Mouse (Mus musculus) lung, postnatal 0 days (tissue): ENCODE measurements around the gene Pnkd.

Experiments used
- CTCF ChIP-seq: IDR thresholded peaks from 2 replicates; pipeline ENCODE4 v1.5.1; 2016; ENCODE audit warnings: antibody characterized with exemption, mild to moderate bottlenecking
- EP300 ChIP-seq: IDR thresholded peaks from 2 replicates; pipeline ENCODE4 v1.6.1; 2016; ENCODE audit warnings: antibody characterized with exemption, mild to moderate bottlenecking, control low read depth

DNA sequence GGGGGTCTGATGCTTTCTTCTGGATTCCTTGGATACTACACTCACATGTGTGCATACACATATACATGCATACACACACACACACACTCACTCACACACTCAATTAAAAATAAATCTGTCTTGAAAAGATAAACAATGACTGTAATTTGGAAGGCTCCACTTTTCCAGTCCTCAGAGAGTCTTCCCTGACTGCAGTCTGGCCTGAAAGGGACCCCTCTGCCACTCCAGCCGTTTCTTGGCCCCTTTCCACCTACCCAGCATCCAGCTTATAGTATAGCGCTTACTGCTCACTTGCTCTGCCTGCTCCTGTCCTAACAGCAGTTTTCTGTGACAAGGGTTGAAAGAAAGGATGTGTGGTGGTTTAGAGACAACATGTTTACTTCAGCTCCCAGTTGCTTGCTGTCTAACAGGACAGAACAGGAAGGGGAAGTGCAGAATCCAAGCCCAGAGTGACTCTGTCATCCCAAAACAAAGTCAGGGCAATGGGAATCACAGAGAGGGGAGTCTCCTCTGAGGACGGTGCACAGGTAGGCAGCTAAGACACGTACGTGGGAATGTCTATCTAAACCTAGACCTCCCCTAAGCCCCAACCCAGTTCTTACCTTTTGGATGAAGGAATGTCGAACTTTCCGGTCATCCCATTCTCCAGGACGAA, 8.7 kb downstream of the Pnkd start:
- no peak for TF ChIP-seq CTCF
- peak; percentile 25; the same call in 1 of the 2 replicates for TF ChIP-seq EP300
